Mouse (Mus musculus): ENCODE measurements around the gene Cox17.

DNA sequence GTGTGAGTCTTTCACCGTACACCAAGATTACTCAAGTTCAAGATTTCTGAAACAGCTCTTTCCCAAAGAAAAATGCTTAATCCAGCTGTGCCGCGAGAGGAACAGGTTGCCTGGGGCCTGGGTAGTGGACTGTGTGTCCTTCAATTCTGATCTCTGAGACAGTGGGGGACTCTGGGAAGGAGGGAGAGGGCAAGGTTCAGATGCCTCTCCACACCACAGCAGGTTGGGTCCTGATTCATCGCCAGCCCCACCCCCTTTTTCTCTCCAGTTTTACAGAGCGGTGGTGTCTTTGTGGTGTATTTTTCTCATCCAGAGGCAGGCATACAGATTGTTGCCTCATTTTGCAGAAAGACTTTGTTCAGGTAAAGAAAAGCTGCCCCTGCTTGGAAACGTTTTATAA is 51.5 kb downstream of the Cox17 start:
- TF ChIP-seq POLR2A (IDR thresholded peaks at IDR 0.05; ENCODE audit: borderline replicate concordance, low read depth, low read length): no peak
- no peak for TF ChIP-seq CTCF (IDR thresholded peaks at IDR 0.05; ENCODE audit: low read depth, low read length)

All from bone marrow macrophage, adult 2 months (primary cell).